Mouse (Mus musculus) kidney, adult 11 months (tissue): ENCODE measurements at regions not wholly inside any gene's neighbourhood (a gene's known extent, or its start where the extent isn't known, plus 50 kb on each side); places are given as distances from the start of the nearest gene placed in this dataset.
A peak's percentile ranks its signal among the peaks of the same experiment; 100 is the strongest.
"Not testable (repeated sequence)": the region's sequence is repeated elsewhere in the genome, so short reads cannot be mapped to it uniquely, and the experiment has no call there.

ENCODE experiments used
- DNase-seq: peaks from one replicate; pipeline ENCODE4 v3.0.0; 2022

DNA sequence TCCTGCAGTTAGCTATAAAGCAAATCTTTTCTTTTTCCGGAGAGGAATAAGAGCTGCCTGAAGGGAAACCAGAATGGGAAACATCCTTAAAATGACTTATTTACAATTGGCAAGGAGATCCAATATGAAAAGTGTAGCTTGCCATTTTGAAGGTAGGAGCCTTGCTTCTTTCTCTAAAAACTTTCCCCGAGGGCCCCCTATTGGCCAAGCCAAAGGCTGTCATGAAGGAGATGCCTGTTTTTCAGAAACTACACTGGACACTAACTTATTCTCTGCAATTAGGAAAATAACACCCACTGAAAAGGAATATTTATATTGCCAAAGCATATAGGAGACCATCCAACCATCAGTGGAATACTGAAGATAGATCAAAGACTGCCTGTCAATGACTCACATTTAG, 312.8 kb upstream of the Thrb start:
- DNase-seq: no peak

DNA sequence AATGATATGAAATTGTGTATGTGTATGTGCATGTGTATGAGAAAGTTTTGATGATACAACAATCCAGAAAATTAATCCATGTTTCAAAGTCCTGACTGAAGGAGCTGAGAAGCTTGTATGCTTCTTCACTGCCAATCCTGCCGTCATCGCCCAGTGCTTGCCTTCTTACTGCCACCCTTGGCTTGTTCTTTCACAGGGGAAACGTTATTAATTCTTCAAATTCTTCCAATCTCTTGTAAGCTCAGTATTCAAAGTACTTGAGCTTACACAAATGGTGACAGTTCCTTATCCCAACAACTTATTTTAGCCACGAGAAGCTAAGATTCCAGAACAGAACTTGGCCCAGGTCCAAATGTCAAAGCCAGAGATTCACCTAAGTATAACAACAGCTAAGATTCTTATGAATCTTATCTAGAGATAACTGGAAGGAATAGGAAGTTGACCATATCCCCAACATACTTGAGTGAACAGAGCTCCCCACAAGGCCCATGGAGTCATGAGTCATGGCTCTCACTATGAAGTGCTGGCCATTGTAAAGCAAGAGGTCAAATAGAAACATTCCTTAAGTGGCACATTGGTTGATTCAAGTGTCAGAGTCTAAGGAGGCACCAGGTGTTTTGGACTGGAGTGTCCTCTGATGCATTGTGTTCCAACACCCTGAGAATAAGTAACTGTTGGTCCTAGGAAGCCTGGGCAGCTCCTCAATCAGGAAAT, 307.6 kb upstream of the Thrb start:
- DNase-seq: no peak

DNA sequence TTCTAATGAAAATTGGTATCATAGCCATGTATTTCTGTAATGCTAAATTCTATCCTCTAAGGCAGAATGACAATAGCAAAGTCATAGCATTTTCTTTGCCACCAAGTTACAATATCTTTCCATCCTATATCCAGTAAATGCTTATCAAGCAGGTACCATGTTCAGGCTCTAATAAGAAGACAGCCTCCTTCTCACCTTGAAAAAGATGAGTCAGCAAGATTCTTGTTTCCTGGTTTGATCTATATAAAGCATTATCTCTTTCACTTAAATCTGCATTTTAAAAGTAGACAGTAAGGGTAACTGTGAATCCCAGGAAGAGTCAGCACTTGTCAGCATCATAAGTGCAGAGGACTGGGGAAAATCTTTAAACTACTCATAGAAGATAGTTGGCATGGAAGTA, 298.2 kb upstream of the Thrb start:
- no peak for DNase-seq

DNA sequence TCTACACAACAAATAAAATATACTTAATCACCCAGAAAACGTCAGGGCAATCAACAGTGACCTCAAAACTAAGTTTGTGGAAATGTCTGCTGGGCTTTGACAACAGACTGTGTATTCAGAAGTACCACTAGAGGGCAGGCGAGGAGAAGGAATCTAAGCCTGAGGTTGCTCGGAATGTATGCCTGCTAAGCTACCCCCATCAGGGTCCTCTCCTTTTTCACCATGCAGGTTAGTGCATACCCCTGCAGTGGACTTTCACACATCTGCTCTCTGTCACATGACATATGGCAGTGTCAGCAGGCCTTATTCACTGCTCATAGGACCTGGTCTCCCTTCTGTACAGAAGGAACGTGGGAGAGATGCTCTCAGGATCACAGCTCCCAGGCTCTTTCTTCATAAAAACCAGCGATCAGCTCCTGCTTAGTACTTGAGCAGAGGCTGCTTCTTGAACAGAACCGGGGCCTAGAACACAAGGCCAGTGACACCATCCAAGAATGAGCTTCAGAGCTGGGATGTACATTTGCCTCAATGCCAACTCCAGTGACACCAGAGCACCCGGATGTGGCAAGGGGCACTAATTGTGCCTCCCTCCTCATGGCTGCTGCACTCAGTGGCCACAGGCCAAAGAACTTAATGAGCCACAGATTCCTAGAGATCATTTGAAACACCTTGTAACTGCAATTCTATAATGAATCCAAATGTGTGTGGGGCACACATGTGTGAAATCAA, 257.1 kb upstream of the Thrb start:
- no peak for DNase-seq

DNA sequence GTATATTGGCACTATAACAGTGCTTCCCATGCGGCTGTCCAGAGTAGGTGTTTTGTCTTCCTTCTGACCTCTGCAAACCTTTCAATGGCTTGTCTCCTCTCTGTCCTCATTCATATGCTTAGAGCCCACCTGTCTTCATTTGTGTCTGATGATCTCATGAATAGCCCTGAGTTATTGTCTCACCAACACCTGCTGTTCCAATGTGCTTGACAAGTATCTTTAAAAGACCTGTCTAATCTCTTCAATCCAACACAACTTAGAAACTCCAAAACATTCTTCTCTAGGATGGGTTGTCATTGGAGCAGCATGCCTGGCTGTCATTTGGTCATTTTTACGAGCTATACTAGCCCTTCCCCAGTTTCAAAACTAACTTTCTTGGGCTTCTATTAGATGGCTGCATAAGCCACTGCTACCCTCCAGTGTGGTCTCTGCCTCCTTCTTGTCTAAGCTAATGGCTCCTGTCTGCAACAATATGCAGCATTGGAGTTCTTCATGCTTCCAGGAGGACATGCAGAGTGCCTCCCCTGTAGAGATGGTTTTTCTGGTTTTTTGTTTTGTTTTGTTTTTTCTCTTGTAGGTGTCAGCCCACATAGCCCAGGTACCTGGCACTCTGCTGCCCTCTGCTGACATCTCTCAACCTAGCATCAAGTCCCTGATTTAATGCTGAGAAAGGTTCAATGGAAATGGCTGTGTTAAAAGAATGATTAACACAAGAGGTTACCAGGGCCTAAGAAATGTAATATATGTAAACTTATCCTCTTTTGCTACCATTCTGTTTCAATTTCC, 254.3 kb upstream of the Thrb start:
- DNase-seq: peak; percentile 30

DNA sequence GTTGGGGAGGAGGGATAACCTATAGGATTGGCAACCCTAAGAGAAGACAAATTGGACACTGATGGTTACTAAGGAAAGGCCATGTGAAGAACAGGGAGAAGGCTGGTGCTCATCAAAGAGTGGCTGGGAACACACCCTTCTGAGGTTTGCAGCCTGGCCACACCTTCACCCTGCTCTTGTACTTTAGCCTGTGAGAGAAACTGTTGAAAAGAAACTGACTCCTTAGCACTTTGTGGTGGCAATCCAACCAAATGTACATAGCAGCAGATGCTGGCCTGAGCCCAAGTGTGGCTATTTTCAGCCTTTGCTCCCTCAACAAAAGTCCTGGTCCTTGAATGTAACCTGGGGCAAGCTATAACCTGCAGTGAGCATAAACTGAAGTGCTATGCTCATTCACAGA, 253.2 kb upstream of the Thrb start:
- DNase-seq: no peak

DNA sequence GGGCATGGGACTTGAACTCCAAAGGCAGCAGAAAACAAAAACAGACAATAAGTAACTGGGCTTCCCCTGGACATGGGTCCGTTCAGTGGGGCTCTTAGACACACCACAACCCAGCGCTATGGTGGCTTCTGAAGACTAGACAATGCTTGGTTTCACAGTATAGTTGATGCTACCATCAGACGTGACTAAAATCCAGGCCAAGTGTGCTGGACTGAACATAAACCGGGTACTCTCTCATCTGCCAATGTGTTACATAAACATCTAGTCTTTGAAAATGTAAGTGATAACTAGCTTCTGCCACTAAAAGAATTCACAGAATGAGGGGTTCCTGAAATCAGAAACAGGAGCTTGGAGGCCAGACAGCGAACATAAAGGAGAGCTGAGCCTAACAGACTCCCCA, 251.7 kb upstream of the Thrb start:
- DNase-seq: no peak

DNA sequence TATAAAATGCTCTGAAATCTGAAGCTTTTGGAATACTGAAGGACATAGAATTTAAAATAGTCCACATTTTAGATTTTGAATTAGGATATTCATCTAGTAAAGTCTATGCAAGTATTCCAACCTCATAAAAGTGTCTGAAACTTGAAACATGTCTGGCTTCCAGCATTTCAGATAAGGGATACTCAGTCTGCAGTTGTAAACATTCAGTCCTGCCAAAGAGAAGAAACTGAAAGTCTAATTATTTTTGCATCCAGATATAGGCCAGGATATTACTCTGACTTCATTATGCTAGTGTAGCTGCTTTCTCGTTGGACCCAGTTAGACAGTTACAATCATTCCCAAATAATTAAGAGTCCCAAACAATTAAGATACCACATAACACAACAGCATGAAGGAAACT, 251.2 kb upstream of the Thrb start:
- no peak for DNase-seq

DNA sequence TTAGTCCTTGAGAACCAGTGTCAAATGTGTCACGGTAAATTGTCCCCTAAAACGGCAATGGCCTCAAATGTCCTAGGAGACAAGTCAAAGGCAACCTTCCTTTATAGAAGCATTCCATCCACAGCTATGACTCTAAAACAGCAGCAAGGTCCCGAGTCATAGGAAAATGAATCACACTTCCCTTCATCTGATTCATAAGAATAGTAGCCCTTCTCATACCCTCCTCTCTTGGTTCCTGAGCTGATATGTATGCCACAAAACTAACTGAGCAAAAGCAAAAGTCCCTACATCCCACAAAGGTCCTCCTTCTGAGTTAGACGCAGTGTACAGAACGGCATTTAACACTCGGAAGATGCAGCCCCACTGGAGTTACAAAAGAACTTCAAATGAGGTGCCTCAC, 250.6 kb upstream of the Thrb start:
- no peak for DNase-seq

DNA sequence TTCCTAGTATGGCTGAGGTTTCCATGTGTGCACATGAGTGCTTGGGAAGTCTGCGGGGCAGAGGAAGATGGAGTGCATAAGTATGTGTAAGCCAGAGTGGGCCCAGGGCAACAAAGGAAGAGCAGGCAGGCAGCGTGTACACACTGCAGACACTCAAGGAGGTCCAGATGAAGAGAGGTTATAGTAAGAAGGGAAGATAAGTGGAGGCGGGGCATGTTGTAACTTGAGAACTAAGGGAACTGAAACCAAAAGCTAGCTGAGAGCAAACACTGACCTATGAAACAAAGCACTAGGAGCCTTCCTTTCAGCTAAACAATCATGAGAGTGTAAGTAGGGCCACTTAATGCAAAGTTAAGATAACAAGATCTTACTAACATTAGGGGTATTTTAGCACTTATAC, 249.3 kb upstream of the Thrb start:
- DNase-seq: no peak

DNA sequence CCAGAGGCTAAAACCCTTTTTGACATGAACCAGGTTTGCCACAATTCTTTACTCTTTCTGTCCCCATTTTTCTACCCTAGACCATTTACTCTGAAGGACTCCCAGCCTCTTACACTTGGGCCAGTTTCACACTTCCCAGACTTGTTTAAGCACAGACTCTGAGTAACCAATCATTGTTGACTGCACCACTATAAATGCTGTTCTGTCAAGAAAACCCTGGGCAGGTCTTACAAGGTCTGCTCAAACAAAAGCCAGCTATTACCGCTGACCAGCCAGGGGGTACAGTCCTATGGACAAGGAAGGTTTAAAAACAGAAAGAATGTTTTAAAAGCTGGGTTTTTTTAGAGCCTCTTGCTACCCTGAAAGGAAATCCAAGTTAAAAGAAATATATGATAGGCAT, 248.8 kb upstream of the Thrb start:
- DNase-seq: no peak

DNA sequence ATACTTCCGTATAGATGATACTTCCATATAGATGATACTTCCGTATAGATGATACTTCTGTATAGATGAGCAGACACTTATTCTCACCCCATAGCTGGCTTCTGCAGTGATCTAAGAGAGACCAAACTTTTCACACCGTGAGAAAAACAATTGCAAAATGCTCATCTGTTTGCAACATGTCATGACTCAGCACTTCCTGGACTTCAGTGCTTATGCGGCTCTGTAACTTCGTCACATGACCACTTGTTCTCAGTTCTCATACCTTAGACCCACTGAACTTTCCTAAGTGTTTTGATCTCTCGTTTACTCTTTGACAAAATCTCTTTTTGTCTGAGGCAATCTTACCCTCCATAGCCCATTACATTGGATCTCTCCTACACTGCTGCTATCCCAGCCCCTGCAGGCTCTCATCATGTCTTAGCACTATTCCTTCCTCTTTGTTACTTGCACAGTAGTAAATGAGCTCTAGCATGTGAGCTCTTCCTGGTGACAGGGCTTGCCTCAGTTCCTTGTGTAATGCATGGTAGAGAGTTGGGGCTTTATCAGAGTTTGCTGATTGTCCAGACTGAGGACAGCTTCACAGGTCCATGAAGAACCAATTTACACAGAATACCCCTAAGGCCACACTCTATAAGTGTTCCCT, 245.7 kb upstream of the Thrb start:
- DNase-seq: no peak

DNA sequence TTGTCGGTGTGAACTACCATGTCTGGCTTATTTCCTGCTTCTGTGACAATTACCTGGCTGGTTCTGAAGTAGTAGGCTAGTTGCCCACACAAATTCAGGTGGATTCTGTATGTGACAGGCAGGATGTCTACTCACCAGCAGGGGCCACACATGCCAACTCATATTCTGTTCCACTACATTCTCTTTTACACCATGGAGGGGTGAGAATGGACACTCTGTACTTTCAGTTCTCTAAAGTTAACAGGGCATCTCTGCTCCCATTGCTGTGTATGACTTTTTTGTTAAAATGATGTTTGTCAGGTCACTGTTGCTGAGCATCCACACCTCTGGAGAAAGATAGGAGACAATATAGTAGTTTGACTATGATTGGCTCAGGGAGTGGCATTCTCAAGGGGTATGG, 232.3 kb upstream of the Thrb start:
- DNase-seq: no peak

DNA sequence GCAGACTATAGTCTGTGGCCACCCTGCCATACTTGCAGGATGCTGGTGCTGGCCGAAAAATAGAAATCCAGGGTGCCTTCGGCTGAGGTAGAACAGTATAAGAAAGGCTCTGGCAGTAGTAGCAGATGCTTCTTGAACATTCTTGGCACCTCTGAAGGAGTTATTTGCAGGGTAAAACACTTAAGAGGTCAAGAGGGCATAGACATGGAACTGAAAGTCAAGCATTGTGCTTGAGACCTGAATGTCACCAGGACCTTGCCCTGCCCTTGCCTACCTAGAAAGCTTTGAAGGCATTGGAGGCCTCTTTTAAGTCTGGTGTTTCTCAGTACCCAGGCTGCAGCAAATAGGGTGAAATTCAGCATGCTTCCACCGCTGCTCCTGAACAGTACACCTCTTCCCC, 230.9 kb upstream of the Thrb start:
- DNase-seq: no peak

DNA sequence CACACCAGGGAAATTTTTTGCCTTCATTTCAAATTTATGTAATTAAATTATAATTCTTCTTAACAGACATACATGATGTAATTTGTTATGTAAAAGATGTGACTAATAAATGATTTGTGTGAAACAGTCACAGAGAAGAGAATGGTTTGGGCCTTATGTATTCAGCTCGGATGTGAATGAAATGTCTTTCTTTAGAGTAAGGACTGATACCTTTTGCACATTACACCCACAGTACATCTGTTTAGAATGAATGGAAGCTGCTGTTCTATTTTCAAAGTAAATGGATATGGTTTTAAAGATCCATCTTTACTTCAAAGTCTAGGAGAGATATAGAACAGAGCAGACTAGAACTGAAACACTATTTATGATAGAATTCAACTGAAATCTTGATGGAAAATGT, 226.7 kb upstream of the Thrb start:
- no peak for DNase-seq

DNA sequence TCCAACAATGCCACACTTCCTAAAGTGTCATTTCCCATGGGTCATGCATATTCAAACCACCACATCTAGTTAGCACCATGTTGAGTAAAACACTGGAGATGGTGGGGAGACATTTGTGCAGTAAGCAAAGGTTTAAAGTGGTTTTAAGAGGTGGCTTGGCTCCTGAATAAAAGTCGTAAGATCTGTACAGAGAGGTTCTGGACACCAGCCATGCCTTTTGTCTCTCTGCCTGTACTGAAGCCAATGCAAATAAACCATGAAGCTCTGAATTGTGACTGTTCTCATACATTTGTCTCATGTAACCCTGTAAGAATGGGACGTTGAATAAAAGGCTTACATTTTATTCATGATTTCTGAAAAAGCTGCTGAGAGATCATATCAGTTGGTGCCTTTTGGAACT, 202.1 kb upstream of the Thrb start:
- no peak for DNase-seq

DNA sequence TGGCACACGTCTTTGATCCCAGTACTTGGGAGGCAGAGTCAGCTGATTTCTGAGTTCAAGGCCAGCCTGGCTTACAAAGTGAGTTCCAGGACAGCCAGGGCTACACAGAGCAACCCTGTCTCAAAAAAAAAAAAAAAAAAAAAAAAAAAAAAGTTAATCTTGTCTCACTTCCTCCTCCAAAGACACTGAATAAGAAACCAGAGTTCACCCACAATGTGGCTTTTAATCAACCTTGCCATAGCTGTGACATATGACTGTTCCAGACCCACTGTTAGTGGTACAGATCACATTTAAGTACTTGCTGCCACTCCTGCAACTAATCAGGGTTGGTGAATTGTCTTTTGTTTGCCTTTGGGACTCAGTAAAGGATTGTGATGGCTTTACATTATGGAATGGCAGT, 181.1 kb upstream of the Thrb start:
- DNase-seq: no peak

DNA sequence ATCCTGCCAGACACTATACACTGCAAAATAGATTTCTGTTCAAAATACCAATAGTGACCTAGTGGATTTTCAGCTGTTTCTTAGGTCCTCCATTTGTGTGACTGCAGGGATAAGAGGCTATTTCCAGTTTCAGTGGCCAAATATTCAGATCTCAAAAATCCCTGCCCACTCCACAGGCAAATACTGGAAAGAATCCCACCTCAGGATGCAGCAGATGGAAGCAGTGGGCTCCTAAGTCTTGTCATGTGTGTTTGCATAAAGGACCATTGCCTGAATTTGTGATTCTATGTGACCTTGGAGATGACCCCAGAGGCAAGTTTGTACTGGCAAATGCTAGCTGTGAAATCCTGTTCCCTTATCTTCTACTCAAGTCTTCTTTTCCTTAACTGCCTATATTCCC, 175.2 kb upstream of the Thrb start:
- no peak for DNase-seq

DNA sequence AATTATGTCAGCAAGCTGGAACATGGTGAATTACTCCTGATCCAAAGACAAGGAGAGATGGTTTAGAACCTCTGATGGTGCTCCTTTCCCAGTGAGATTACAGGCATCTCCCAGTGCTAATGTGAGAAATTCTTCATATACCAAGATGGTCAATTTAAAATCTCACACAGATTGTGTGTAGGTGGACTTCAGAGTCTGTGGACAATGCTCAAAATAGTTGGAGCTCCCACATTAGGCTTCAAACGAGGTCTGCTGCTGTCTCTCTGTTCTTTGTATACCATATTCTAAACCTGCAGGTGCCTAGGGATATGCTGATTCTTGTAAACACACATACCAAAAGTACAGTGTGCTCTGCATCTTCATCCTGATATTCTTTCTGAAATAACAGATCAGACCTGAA, 146.3 kb upstream of the Thrb start:
- DNase-seq: no peak

DNA sequence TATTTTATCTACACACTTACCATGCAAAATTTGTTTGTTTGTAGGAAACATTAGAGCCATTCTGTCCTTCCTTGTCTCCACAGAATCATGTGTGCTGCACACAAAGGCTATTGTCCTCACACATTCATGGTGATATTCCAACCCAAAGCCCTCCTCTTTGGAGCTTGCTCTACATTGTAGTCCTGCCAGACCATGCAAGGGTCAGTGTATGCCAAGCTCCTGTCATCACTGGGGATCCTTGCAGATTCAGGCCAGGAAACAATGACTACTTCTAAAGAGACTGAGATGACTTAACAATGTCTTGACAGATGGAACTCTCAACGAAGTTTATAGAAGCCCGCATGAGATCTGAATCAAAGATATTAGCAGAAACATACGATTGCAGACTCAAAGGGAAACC, 137.4 kb upstream of the Thrb start:
- DNase-seq: no peak

DNA sequence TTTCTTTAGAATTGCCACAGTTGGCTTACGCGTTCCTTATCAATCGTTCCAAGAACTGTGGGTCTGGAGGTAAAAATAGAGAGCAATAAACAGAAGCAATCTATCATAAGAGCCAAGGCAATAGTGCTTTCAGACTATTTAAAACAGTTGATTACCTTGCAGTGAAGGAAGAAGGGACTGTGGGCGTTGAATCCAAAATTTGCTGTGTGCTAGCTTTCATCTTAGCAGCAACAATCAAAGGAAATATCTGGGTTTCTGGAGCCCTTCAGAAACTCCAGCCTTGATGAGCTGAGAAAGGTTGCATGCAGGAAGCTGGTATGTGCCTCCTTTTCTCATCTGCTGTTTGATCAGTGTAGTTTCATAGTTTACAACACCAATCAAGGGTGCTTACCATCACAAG, 136.1 kb upstream of the Thrb start:
- no peak for DNase-seq

DNA sequence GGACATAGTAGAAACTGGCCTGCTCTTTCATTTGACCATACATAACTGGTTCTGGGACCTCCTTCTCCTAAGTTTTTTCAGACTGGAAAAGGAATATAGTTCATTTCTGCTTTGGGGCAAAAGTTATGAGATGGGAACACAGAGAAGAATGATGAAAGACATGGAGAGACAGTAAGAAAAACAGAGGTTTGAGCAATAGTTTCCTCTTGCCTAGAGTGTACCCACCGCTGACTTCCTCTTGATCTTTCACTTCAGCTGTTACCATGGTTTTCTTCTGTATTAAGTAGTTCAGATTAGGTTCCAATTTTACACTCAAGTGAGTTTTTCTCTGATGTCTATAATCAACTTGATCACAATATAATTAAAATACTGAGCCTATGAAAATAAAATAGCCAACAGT, 120.7 kb upstream of the Thrb start:
- no peak for DNase-seq

DNA sequence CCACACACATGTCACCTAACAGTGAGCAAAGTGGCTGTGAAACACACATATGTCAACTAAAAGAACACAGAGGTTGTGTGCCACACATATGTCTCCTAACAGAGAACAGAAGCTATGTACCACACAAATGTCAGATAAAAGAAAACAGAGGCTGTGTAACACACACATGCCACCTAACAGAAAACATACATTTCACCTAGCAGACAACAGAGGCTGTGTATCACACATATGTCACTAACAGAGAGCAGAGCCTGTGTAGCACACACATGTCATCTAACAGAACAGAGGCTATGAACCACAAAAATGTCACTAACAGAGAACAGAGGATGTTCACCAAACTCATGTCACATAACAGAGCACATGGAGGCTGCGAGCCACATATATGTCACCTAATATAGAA, 103.6 kb upstream of the Thrb start:
- DNase-seq: no peak

DNA sequence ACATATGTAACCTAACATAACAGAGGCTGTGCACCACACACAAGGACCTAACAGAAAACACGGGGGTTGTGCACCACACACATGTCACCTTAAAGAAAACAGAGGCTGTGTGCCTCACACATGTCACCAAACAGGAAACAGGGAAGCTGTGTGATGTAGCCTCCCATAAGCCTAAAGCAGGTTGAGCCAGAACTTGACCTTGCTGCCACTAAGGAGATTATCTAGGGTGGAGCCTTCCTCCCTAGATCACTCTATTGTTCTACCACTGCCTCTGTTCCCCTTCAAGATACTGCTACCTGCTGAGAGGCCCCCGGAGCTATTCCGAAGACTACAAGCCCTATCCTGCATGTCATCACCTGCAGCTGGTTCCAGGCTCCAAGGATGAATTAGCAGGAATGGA, 100.1 kb upstream of the Thrb start:
- DNase-seq: not testable (repeated sequence)
